ENCODE assay signal across 9 mouse cellular contexts in genomic region chr12:79297884-79298636, GRCm38 (mm10). TPM values are rescaled to one million over a fixed set of nuclear protein-coding genes. Genes with fewer than 3 reads are reported as not detected.
DNase-seq lines count a peak whose midpoint lies in the region; ATAC-seq and TF ChIP-seq lines count a peak whose summit lies in the region.
"Had no signal": no experiment of that assay in that cellular context is flagged by ENCODE, and none has a peak within 500 bp of the region (broad histone marks: within the 10 kb centered on the region; RNA-seq: fewer than 3 reads in every experiment).

No protein-coding gene starts in this region.

- TF ChIP-seq POLR2A in MEL (IDR thresholded peaks at IDR 0.05; ENCODE audit: control insufficient read depth in 1 of 2, insufficient read depth in 1 of 2, low read depth in 1 of 2, low read length in 2 of 2, poor library complexity in 1 of 2) = no peak; a peak in 1 of 4 replicates

- WGBS in heart, embryonic 11.5 days (ENCODE audit: insufficient replicate concordance) = 16% methylated on average over 15 of the region's 15 CpGs
- WGBS in hindbrain, embryonic 13.5 days = 17% methylated on average over 15 of the region's 15 CpGs
- 19% methylated on average over 15 of the region's 15 CpGs for WGBS in midbrain, embryonic 11.5 days

- H3K79me2 ChIP-seq in MEL (ENCODE audit: control insufficient read depth, insufficient read depth, low read length, poor library complexity) = no peaks in the 10 kb centered on the region; the same call in 1 of the 2 replicates

- 0 out of 2 replicates have a peak, but pooled peaks cover 7% of the 10 kb centered on the region for H3K4me1 ChIP-seq in heart, embryonic 11.5 days (ENCODE audit: control insufficient read depth, insufficient read depth, low read length)
- H3K4me1 ChIP-seq in MEL (ENCODE audit: control insufficient read depth in 1 of 2, insufficient read depth in 2 of 2, low read length in 2 of 2) = peaks cover 0 to 7% of the 10 kb centered on the region in 2 experiments; a peak in 2 of 4 replicates
- peaks cover 25% of the 10 kb centered on the region for H3K4me1 ChIP-seq in hindbrain, embryonic 13.5 days (replicated peaks)
- H3K4me1 ChIP-seq in midbrain, embryonic 11.5 days (ENCODE audit: control insufficient read depth, insufficient read depth, low read length) = peaks cover 9% of the 10 kb centered on the region

- no peak for DNase-seq in heart, postnatal 25 days (ENCODE audit: low spot score)
- DNase-seq in MEL (ENCODE audit: low read depth, low spot score) = peak; percentile 79
- no peak for DNase-seq in midbrain, embryonic 11.5 days (ENCODE audit: low spot score, missing footprints)
- DNase-seq in natural killer cell, adult 2 months (ENCODE audit: low spot score in 2 of 2) = no peak
- DNase-seq in adipocyte (ENCODE audit: low spot score) = no peak
- no peak for DNase-seq in left cerebral cortex, adult 11 months (ENCODE audit: low spot score)

- peak overlapping the region; percentile 70 for H3K9ac ChIP-seq in heart, embryonic 11.5 days (ENCODE audit: low read depth, low read length)
- peak overlapping the region; percentile 76 for H3K9ac ChIP-seq in MEL (ENCODE audit: control insufficient read depth, low read depth, low read length, poor library complexity, severe bottlenecking)
- no peak overlapping the region for H3K9ac ChIP-seq in hindbrain, embryonic 13.5 days
- peak overlapping the region; percentile 69 for H3K9ac ChIP-seq in midbrain, embryonic 11.5 days (ENCODE audit: low read length)

- H3K9me3 ChIP-seq in heart, embryonic 11.5 days (replicated peaks; ENCODE audit: control insufficient read depth, low read length) = no peaks in the 10 kb centered on the region
- no peaks in the 10 kb centered on the region for H3K9me3 ChIP-seq in MEL (replicated peaks; ENCODE audit: insufficient read depth, low read length)
- no peaks in the 10 kb centered on the region for H3K9me3 ChIP-seq in hindbrain, embryonic 13.5 days
- no peaks in the 10 kb centered on the region for H3K9me3 ChIP-seq in midbrain, embryonic 11.5 days (ENCODE audit: control insufficient read depth, low read length)

- no peaks in the 10 kb centered on the region for H3K36me3 ChIP-seq in heart, embryonic 11.5 days (ENCODE audit: control insufficient read depth, insufficient read depth, low read length)
- H3K36me3 ChIP-seq in MEL (ENCODE audit: control insufficient read depth in 1 of 2, insufficient read depth in 2 of 2, low read length in 2 of 2) = peaks cover 0 to 10% of the 10 kb centered on the region in 2 experiments; a peak in 2 of 4 replicates
- H3K36me3 ChIP-seq in hindbrain, embryonic 13.5 days = peaks cover 2% of the 10 kb centered on the region; the same call in 1 of the 2 replicates
- H3K36me3 ChIP-seq in midbrain, embryonic 11.5 days (ENCODE audit: control insufficient read depth, insufficient read depth, low read length) = no peaks in the 10 kb centered on the region

- peak overlapping the region; percentile 75 for H3K4me3 ChIP-seq in heart, embryonic 11.5 days (ENCODE audit: low read depth, low read length)
- peak overlapping the region; percentile 47 to 75 for H3K4me3 ChIP-seq in MEL (ENCODE audit: control insufficient read depth in 1 of 2, insufficient read depth in 1 of 2, low read depth in 2 of 2, low read length in 2 of 2)
- H3K4me3 ChIP-seq in hindbrain, embryonic 13.5 days = peak overlapping the region; percentile 72
- H3K4me3 ChIP-seq in midbrain, embryonic 11.5 days (ENCODE audit: low read depth, low read length) = peak overlapping the region; percentile 74

- TF ChIP-seq CTCF in MEL (IDR thresholded peaks at IDR 0.05 in 2 of 3, conservative IDR thresholded peaks at IDR 0.05 in 1 of 3; ENCODE audit: control insufficient read depth in 1 of 3, insufficient read depth in 1 of 3, low read depth in 2 of 3, low read length in 3 of 3, poor library complexity in 1 of 3, severe bottlenecking in 1 of 3) = no peak

- TF ChIP-seq RAD21 in MEL (IDR thresholded peaks at IDR 0.05; ENCODE audit: low read depth, low read length) = no peak

- H3K4me2 ChIP-seq in heart, embryonic 11.5 days = peak overlapping the region; percentile 87
- peak overlapping the region; percentile 86 for H3K4me2 ChIP-seq in hindbrain, embryonic 13.5 days
- H3K4me2 ChIP-seq in midbrain, embryonic 11.5 days = peak overlapping the region; percentile 82

- H3K27me3 ChIP-seq in heart, embryonic 11.5 days (ENCODE audit: control insufficient read depth, insufficient read depth, low read length) = no peaks in the 10 kb centered on the region
- H3K27me3 ChIP-seq in MEL (ENCODE audit: control insufficient read depth in 1 of 2, insufficient read depth in 2 of 2, low read length in 2 of 2) = no peaks in the 10 kb centered on the region
- H3K27me3 ChIP-seq in hindbrain, embryonic 13.5 days = no peaks in the 10 kb centered on the region
- no peaks in the 10 kb centered on the region for H3K27me3 ChIP-seq in midbrain, embryonic 11.5 days (ENCODE audit: control insufficient read depth, insufficient read depth, low read length)
- H3K27me3 ChIP-seq: Patski had no signal

- no peak for ATAC-seq in heart, embryonic 11.5 days (replicated peaks; ENCODE audit: insufficient number of reproducible peaks, low FRiP score, low TSS enrichment)
- ATAC-seq in hindbrain, embryonic 13.5 days (ENCODE audit: low FRiP score) = no peak
- no peak for ATAC-seq in midbrain, embryonic 11.5 days (ENCODE audit: low FRiP score)
- ATAC-seq: Patski had no signal

- TF ChIP-seq EP300 in MEL (IDR thresholded peaks at IDR 0.05; ENCODE audit: low read depth in 1 of 2, low read length in 2 of 2) = peak; percentile 29 to 50; a peak in 2 of 4 replicates

- no peak overlapping the region for H3K27ac ChIP-seq in heart, embryonic 11.5 days (ENCODE audit: low read depth, low read length)
- H3K27ac ChIP-seq in MEL (ENCODE audit: control insufficient read depth, low read depth, low read length) = peak overlapping the region; percentile 80
- H3K27ac ChIP-seq in hindbrain, embryonic 13.5 days = no peak overlapping the region
- no peak overlapping the region for H3K27ac ChIP-seq in midbrain, embryonic 11.5 days (ENCODE audit: low read depth, low read length)

- intact Hi-C loops in heart, postnatal 25 days (cut with DNase I) = no loop called here

TF ChIP-seq in MEL, 35 proteins besides CTCF, POLR2A, EP300 and RAD21 (continues in another document):
- TF ChIP-seq CHD1 (IDR thresholded peaks at IDR 0.05; ENCODE audit: low read depth, low read length) = no peak
- TF ChIP-seq HCFC1 (IDR thresholded peaks at IDR 0.05; ENCODE audit: low read depth, low read length) = no peak; the same call in 1 of the 2 replicates
- TF ChIP-seq NRF1 (IDR thresholded peaks at IDR 0.05; ENCODE audit: insufficient read depth, low read depth, low read length, poor library complexity, severe bottlenecking) = no peak
- no peak; the same call in 1 of the 2 replicates for TF ChIP-seq NELFE (IDR thresholded peaks at IDR 0.05; ENCODE audit: low read depth, low read length)
- peak; percentile 46; the same call in 1 of the 2 replicates for TF ChIP-seq ETS1 (IDR thresholded peaks at IDR 0.05; ENCODE audit: low read depth, low read length)
- TF ChIP-seq MAX (IDR thresholded peaks at IDR 0.05; ENCODE audit: low read length) = peak; percentile 79
- TF ChIP-seq MAFK (IDR thresholded peaks at IDR 0.05; ENCODE audit: borderline replicate concordance, low read depth, low read length) = no peak
- no peak for TF ChIP-seq UBTF (IDR thresholded peaks at IDR 0.05; ENCODE audit: borderline replicate concordance, insufficient read depth, low read depth, low read length)
- TF ChIP-seq KAT2A (conservative IDR thresholded peaks at IDR 0.05; ENCODE audit: low read depth, low read length) = no peak
- TF ChIP-seq E2F4 (IDR thresholded peaks at IDR 0.05; ENCODE audit: borderline replicate concordance, low read depth, low read length) = no peak
- peak; percentile 76 for TF ChIP-seq GATA1 (IDR thresholded peaks at IDR 0.05; ENCODE audit: low read depth, low read length)
- TF ChIP-seq MAZ (IDR thresholded peaks at IDR 0.05; ENCODE audit: low read depth, low read length) = no peak
- TF ChIP-seq ELF1 (IDR thresholded peaks at IDR 0.05; ENCODE audit: low read depth, low read length) = peak; percentile 54; the same call in 1 of the 2 replicates
- TF ChIP-seq SMC3 (IDR thresholded peaks at IDR 0.05; ENCODE audit: low read depth, low read length) = no peak
- no peak for TF ChIP-seq ZNF384 (IDR thresholded peaks at IDR 0.05; ENCODE audit: low read depth, low read length)
- no peak for TF ChIP-seq POLR2AphosphoS2 (IDR thresholded peaks at IDR 0.05; ENCODE audit: low read length)
- peak; percentile 83 for TF ChIP-seq RCOR1 (IDR thresholded peaks at IDR 0.05; ENCODE audit: low read depth, low read length)
- no peak for TF ChIP-seq TCF12 (IDR thresholded peaks at IDR 0.05; ENCODE audit: low read depth, low read length)
- TF ChIP-seq MXI1 (IDR thresholded peaks at IDR 0.05; ENCODE audit: low read depth, low read length) = peak; percentile 61
- peak; percentile 65 for TF ChIP-seq SIN3A (IDR thresholded peaks at IDR 0.05; ENCODE audit: low read length)
- TF ChIP-seq GABPA (IDR thresholded peaks at IDR 0.05; ENCODE audit: low read depth, low read length) = no peak
- no peak for TF ChIP-seq JUND (IDR thresholded peaks at IDR 0.05; ENCODE audit: low read depth, low read length)
- no peak; the same call in 1 of the 2 replicates for TF ChIP-seq USF1 (IDR thresholded peaks at IDR 0.05; ENCODE audit: low read depth, low read length)
- no peak for TF ChIP-seq MYB (IDR thresholded peaks at IDR 0.05; ENCODE audit: low read depth, low read length)

RNA-seq across cellular contexts. Expression of gene Rad51b, which starts 1.0 kb away (rescaled TPM):
- 5.1 and 6.4 TPM in 2 replicates for polyA plus RNA-seq in heart, embryonic 11.5 days (2014; fragmentation: Nextera tagmentation; extraction: Ambion mirVana)
- under 1 TPM; 0.68 to 0.84 TPM for total RNA-seq in heart, postnatal 25 days (2021)
- 3.6 and 4.2 TPM in 2 replicates for total RNA-seq in MEL (2012; rRNA removed)
- 1 to 10 TPM in 1 of 2 experiments, not detected in 1; 5.7 TPM for polyA plus RNA-seq in MEL (2012; ENCODE audit: insufficient read depth in 1 of 2, insufficient read length in 2 of 2, low read depth in 1 of 2, low replicate concordance in 2 of 2, missing spikeins in 1 of 2)
- 2.4 TPM in 2 replicates for polyA plus RNA-seq in hindbrain, embryonic 13.5 days (2015; fragmentation: Nextera tagmentation; extraction: Ambion mirVana)
- polyA plus RNA-seq in midbrain, embryonic 11.5 days (2014; fragmentation: Nextera tagmentation; extraction: Ambion mirVana) = 6.9 and 8.4 TPM in 2 replicates

RNA-seq across cellular contexts. Expression of gene Zfyve26, which starts 2.0 kb away (rescaled TPM):
- 11.5 and 13.7 TPM in 2 replicates for polyA plus RNA-seq in heart, embryonic 11.5 days (2014; fragmentation: Nextera tagmentation; extraction: Ambion mirVana)
- 10 to 100 TPM; 15.8 to 16.7 TPM for total RNA-seq in heart, postnatal 25 days (2021)
- 7.2 and 9.2 TPM in 2 replicates for total RNA-seq in MEL (2012; rRNA removed)
- 100 to 1,000 TPM in 1 of 2 experiments, 10 to 100 TPM in 1; 16.2 to 110 TPM for polyA plus RNA-seq in MEL (2012; ENCODE audit: insufficient read depth in 1 of 2, insufficient read length in 2 of 2, low read depth in 1 of 2, low replicate concordance in 2 of 2, missing spikeins in 1 of 2)
- 10.7 and 11.8 TPM in 2 replicates for polyA plus RNA-seq in hindbrain, embryonic 13.5 days (2015; fragmentation: Nextera tagmentation; extraction: Ambion mirVana)
- polyA plus RNA-seq in midbrain, embryonic 11.5 days (2014; fragmentation: Nextera tagmentation; extraction: Ambion mirVana) = 11.5 and 12.9 TPM in 2 replicates
